Mouse (Mus musculus): Measurements from ENCODE around the gene E130218I03Rik.

DNA sequence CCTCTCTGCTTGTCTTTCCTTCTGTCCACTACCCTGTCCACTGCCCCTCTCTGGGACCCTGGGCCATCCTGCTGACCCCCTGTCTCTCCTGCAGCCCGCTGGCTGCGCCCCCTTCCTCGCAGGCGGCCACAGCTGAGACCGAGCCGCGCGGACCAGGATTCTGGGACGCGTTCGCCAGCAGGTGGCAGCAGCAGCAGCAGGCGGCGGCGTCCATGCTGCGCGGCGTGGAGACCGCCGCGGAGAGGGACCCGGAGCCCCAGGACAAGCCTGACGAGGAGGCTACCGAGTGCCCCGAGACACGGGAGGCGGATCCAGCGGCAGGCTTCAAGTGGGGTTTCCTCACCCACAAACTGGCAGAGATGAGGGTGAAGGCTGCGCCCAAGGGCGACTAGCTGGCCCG lies 6.2 kb downstream of the E130218I03Rik start:
- TF ChIP-seq CTCF (IDR thresholded peaks at IDR 0.05; ENCODE audit: low read depth): peak; percentile 85
- no peak for TF ChIP-seq EP300 (IDR thresholded peaks at IDR 0.05; ENCODE audit: low read depth)
